Mouse (Mus musculus) olfactory bulb, adult 2 months (tissue): Measurements from ENCODE around the gene Csnk1e.

ENCODE experiments used
- CTCF ChIP-seq: fragments of 200-500 bp; IDR thresholded peaks from 2 replicates; pipeline ENCODE4 v1.5.1; 2012; ENCODE audit warnings: low read depth, mild to moderate bottlenecking, low read length, moderate library complexity; ENCODE audit not compliant: insufficient read depth
- POLR2A ChIP-seq: fragments of 200-500 bp; IDR thresholded peaks from 2 replicates; pipeline ENCODE4 v1.6.1; 2012; ENCODE audit warnings: mild to moderate bottlenecking, low read depth, low read length, moderate library complexity; ENCODE audit not compliant: insufficient read depth

GRCm38 (mm10) chr15:79403763-79404210 is 51.6 kb downstream of the Csnk1e start:
- TF ChIP-seq CTCF (no peak), POLR2A (no peak)
